Mouse (Mus musculus): ENCODE measurements around the gene Hmces.
"Not testable (repeated sequence)": the region's sequence is repeated elsewhere in the genome, so short reads cannot be mapped to it uniquely, and the experiment has no call there.

Hmces gene

DNA sequence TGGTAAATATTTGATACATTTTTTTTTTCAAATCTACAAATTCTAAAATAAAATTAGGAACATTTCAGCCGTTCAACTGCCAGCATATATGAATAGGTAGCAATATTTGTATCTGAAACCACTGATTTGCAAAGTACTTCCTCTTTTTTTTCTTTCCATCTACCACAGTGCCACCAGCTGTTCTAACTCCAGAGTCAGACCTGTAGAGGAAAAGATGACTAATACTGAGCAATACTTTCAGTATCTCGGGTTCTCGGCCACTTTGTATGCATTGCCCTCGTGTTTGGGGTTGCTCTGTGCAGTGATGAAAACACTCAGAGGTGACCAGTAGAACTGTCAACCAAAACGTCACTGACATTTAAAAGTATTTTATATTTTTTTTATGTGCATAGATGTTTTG is 2.2 kb downstream of the Hmces start:
- DNase-seq: peak; percentile 38

DNA sequence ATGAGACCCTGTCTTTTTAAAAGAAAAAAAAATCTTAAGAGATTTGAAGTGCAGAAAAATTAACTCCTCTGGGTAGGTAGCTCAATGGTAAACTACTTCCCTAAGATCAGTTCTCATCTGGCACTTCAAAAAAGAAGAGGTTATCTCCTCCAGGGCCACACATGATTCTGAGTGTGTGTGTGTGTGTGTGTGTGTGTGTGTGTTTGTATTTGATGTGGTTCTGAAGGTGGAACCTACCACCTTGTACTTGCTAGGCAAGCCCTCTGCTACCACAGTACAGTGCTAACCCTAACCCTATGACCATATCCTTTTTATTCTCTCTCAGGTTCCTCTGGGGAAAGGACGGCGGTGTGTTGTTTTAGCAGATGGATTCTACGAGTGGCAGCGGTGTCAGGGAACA is 7.5 kb downstream of the Hmces start:
- DNase-seq: no peak

DNA sequence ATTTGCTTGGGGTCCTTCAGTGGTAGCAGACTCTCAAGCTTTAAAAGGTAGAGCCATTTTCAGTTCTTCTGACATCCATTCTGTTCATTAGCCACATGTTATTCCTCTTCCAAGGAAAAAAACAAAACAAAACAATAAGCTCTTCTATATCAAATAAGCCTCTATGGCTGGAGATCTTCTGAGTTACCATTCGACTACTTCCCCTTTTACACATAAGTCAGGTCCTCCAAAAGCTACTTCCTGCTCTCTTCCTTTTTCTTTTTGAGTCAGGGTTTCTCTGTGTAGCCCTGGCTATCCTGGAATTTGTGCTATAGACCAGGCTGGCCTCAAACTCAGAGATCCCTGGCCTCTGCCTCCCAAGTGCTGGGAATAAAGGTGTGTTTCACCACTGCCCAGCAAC is 9.9 kb downstream of the Hmces start:
- no peak for DNase-seq

DNA sequence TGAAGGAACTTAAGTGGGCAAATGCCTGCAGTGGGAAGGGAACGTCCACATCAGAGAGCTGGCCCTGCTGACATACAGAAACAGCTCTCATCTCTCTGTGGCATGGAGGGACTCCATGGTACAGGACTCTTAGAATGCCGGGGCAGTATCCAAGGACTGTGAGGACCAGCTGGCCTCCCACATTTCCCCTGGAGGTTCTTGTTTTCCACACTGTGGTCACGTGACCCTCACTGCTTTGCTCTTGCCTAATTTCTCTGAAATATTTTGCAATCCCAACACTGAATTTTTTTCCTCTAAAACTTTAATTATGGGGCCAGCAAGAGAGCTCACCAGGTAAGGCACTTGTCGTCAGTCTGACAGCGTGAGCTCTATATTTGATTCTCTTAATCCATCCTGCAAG is 21.3 kb downstream of the Hmces start:
- peak; percentile 55 for DNase-seq

DNA sequence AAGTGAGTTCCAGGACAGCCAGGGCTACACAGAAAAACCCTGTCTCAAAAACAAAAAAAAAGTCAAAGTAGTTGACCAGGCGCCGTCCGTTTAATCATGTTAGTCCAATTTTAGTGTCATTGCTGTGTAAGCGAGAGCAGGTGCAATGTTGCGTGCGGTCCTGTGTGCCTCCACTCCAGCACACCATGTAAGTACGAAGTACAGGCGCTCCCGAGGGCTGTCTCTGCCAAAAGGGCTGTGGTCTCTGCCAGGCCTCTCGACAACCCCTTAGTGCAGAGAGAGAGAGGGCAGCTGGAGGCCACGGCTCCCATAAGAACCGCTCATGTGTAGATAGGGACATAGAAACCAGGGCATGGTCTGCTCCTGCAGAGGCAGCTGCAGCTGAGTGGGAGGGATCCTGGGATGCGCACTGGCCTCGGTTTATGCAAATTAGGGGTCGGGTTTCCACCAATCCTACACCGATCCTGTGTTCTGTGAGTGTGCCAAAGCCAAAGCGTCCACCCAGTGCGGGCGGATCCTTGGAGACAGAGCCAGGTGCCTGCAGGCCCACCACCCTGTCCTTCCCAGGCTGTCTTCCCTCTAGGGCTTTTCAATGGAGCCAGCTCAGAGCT is 23.5 kb downstream of the Hmces start:
- DNase-seq: no peak

DNA sequence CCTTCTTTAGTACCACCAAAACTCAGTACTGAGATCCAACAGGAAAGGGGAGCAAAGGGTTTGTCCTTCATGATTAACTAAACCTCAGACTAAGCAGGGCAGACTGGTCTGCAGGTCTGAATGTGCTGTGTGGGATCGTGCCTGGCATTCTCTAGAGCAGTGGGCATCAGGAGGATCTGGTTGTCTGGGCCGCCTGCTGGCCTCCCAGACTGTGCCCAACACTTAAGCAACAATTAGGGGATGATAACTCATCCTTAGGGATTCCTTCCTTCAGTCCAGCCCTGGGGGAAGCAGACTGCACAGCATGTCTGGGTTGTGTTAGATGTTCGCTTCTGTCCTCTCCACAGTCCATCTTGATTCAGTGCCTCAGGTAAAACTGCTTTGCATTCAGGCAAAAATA is 25.2 kb downstream of the Hmces start:
- no peak for DNase-seq

DNA sequence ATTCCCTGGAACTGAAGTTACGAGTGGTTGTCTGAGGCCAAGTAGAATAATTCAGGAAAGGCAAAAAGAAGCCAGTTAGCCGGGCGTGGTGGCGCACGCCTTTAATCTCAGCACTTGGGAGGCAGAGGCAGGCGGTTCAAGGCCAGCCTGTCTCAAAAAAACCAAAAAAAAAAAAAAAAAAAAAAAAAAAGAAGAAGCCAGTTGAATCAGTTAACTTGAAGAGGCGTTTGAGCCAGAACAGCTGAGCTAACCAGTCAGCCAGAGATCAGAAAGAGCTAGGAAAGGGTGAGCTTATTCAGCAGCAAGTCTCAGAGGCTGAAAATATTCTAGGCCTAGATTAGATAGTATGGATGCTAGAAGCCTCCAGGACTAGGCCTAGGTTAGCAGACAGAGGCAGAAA is 28.4 kb downstream of the Hmces start:
- no peak for DNase-seq

DNA sequence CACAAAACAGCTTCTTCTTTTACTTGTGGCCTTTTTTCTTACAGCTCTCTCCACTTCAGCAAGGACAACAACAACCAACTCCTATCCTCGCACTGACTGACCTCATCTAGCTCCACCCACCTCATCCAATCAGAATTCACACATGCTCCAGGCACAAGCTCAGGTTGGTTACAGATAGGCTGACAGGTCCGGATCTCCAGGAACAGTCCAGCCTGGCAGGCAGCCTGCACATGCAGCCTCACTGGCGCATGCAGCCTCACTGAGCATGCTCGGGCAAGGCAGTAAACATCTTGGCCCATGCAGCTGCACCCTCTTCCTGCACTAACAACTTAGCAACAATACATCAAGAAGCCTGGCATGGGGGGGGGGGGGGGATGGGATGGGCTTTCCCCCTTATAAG is 48.7 kb downstream of the Hmces start:
- not testable (repeated sequence) for DNase-seq

DNA sequence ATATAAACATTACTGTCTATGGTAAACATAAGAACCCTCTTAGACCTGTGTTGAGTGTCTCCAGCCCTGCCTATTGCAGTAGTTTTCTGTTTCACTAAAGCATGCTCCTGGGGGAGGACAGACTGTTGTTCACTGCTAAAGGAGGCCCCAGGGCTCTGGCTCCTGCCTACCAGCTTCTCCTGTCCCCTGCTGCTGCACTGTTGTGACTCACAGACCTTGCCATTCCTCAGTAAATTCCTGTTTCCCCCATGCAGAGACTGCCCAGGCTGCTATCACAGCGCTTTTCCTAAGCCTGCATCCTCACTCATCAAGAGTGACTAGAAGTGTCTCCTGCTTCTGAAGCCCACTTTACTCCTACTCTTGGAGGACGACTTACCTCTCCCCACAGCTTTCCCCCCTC is 56.3 kb downstream of the Hmces start:
- DNase-seq: no peak

DNA sequence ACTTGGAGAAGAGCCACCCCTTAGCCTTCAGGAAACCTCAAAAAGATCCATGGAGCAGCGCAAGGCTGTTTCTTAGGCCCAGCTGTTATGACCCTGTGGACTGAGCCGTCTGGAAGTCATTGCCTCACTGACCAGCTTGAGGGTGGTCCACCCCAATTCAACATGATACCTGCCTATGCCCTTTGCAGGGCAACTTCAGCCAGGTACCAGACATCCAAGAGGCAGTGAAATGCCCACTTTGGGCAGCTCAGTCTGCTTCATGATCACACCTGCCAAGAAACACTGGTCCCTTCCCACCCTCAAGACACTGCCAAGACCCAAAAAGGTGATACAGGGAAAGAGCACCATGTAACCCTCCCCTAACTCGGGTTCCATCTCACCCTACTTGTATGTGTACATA is 66.0 kb downstream of the Hmces start:
- no peak for DNase-seq

DNA sequence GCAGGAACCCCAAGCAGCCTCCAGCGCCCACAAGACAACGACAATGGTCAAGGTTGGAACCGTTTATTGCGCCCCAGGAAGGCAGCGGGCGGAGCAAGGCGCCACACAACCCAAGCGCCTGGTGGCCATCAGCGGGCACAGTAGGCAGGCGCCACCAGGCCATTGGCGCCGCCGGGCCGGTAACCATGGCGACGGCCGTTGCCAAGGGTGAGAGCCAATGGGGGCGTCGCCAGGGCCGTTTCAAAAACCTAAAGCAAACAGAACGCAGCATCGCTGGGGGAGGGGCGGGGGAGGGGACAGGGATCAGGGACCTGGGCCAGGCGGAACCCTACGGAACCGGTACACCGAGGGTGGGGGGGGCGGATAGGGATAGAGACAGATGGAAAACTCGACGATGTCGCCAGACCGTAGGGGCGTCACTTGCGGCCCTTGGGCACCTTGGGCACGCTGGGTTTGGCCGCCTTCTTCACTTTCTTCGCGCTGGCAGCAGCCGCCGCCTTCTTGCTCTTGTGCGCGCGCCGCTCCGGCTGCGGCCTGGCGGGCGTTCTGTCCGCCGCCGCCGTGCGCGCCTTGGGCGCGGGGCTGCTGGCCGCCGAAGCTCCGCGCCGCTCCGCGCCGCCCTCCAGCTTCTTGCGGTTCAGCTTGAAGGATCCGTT is 66.8 kb downstream of the Hmces start:
- DNase-seq: peak; percentile 65

DNA sequence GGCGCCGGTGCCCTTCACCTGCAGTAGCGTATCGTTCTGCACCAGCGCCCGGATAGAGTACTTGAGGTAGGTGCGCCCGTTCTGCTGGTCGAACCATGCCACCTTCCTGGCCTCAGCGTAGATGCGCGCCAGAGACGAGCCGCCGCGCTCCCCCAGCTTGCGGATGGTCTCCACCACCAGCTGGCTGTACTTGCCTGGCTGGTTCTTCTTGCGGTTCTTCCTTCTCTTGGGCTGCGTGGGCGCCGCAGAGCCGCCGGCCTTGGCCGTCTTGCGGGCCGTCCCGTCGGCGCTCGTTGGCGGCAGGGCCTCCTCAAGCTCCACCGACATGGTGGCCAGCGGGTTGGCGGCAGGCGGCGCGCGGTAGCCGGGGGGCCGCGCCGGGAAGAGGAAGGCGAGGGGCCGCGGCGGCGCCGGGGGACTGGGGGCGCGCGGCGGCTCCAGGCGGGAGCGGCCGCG is 67.3 kb downstream of the Hmces start:
- DNase-seq: no peak

DNA sequence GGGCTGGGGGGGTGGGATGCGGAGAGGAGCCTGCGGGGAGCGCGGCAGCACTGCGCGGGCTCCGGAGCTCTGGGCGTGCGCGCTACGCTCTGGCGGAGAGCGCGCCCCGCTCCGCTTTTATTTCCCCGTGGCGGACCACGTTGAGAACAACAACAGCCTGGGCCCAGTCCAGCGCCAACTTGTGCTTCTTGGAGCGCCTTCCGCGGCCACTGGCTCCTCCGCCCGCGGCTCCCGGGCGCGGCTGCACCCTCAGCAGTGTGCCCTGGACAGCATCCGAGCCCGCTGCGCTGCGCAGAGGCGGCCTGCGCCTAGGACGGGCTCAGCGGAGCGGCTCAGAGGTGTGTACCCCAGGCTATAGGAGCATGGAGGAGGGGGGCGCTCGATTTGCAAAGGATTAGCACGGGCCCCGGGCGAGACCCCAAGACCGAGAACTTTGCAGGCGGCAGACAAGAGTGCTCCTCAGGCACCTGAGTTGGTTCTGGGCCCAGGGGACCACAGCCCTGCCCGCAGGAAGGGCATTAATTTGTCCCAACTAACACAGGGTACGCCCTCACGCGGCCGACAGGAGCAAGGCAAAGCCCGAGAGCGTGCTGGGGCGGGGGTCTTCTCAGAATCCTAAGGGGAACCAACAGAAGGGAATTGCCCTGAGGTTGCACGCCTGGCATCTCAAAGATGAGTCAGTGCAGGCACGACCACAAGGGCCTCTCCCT is 68.0 kb downstream of the Hmces start, which contains the start of gene H1fx:
H1fx (minus strand) TSS at position 91 of the 710 bp plus-strand sequence.
- DNase-seq: peak; percentile 59

DNA sequence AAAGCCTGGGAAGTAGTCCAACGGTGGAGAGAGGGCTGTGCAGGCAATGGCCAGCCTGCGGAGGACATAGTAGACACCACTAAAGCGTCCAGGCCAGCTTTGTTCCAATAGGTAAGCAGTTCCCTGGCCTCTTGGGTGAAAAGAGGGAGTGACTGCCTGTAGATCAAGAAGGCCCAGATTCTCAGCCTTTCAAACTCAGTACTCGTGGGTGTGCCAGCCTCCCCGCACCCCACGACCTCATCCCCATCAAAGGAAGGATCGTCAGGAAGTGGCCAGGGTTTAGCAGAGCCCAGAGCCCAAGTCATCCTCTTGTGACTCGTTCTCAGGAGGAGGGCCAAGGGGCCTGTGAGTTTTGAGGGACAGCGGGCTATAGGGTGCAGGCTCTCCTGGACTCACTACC is 68.8 kb downstream of the Hmces start:
- no peak for DNase-seq
